Mouse (Mus musculus): ENCODE data around the gene Ptpn12. TPM values are rescaled to one million over a fixed set of nuclear protein-coding genes. Genes with fewer than 3 reads are reported as not detected.

The Ptpn12 gene
- polyA plus RNA-seq, 1 experiment = 48.5 TPM

- Histone ChIP-seq H3K27me3 (ENCODE audit: control insufficient read depth, insufficient read depth, low read length) (no peaks in the 10 kb centered on the region), H3K27ac (ENCODE audit: insufficient read depth, low read length) (no peak overlapping the region), H3K4me3 (replicated peaks; ENCODE audit: insufficient read depth, low read depth, low read length) (no peak overlapping the region), H3K4me1 (ENCODE audit: control insufficient read depth, insufficient read depth, low read length) (peaks cover 4% of the 10 kb centered on the region; the same call in 1 of the 2 replicates)
- TF ChIP-seq POLR2A (IDR thresholded peaks at IDR 0.05; ENCODE audit: borderline replicate concordance, insufficient read depth, low read length) = no peak
- no peak for TF ChIP-seq CTCF (IDR thresholded peaks at IDR 0.05; ENCODE audit: borderline replicate concordance, insufficient read depth, low read depth, low read length)
- 85% methylated on average over 5 of the region's 5 CpGs for WGBS
- no peak for DNase-seq
Observed at GRCm38 (mm10) chr5:21038100-21038499, 17.6 kb downstream of the Ptpn12 start.

GRCm38 (mm10) chr5:21035689-21036480 is 19.8 kb downstream of the Ptpn12 start:
- H3K27ac ChIP-seq (ENCODE audit: insufficient read depth, low read length) = no peak overlapping the region
- no peak overlapping the region for H3K4me3 ChIP-seq (replicated peaks; ENCODE audit: insufficient read depth, low read depth, low read length)
- H3K4me1 ChIP-seq (ENCODE audit: control insufficient read depth, insufficient read depth, low read length) = peaks cover 4% of the 10 kb centered on the region; the same call in 1 of the 2 replicates
- WGBS = 82% methylated on average over 7 of the region's 7 CpGs
- no peak for DNase-seq
- TF ChIP-seq POLR2A (IDR thresholded peaks at IDR 0.05; ENCODE audit: borderline replicate concordance, insufficient read depth, low read length) = no peak
- TF ChIP-seq CTCF (IDR thresholded peaks at IDR 0.05; ENCODE audit: borderline replicate concordance, insufficient read depth, low read depth, low read length) = no peak
- no peaks in the 10 kb centered on the region for H3K27me3 ChIP-seq (ENCODE audit: control insufficient read depth, insufficient read depth, low read length)

GRCm38 (mm10) chr5:21034388-21034966 is 21.2 kb downstream of the Ptpn12 start:
- TF ChIP-seq CTCF (IDR thresholded peaks at IDR 0.05; ENCODE audit: borderline replicate concordance, insufficient read depth, low read depth, low read length) = no peak
- no peak for TF ChIP-seq POLR2A (IDR thresholded peaks at IDR 0.05; ENCODE audit: borderline replicate concordance, insufficient read depth, low read length)
- Histone ChIP-seq H3K27me3 (ENCODE audit: control insufficient read depth, insufficient read depth, low read length) (no peaks in the 10 kb centered on the region), H3K4me1 (ENCODE audit: control insufficient read depth, insufficient read depth, low read length) (peaks cover 4% of the 10 kb centered on the region; the same call in 1 of the 2 replicates), H3K27ac (ENCODE audit: insufficient read depth, low read length) (no peak overlapping the region), H3K4me3 (replicated peaks; ENCODE audit: insufficient read depth, low read depth, low read length) (no peak overlapping the region)
- WGBS = 56% methylated on average over 6 of the region's 6 CpGs
- DNase-seq = no peak

GRCm38 (mm10) chr5:21033382-21034056 is 22.2 kb downstream of the Ptpn12 start:
- no peak for DNase-seq
- H3K27me3 ChIP-seq (ENCODE audit: control insufficient read depth, insufficient read depth, low read length) = no peaks in the 10 kb centered on the region
- no peak overlapping the region for H3K4me3 ChIP-seq (replicated peaks; ENCODE audit: insufficient read depth, low read depth, low read length)
- 0 out of 2 replicates have a peak overlapping the region, but pooled peaks have one; percentile 13 for H3K27ac ChIP-seq (ENCODE audit: insufficient read depth, low read length)
- peaks cover 4% of the 10 kb centered on the region; the same call in 1 of the 2 replicates for H3K4me1 ChIP-seq (ENCODE audit: control insufficient read depth, insufficient read depth, low read length)
- 33% methylated on average over 11 of the region's 11 CpGs for WGBS
- TF ChIP-seq POLR2A (IDR thresholded peaks at IDR 0.05; ENCODE audit: borderline replicate concordance, insufficient read depth, low read length) = no peak
- TF ChIP-seq CTCF (IDR thresholded peaks at IDR 0.05; ENCODE audit: borderline replicate concordance, insufficient read depth, low read depth, low read length) = no peak

- Histone ChIP-seq H3K27me3 (ENCODE audit: control insufficient read depth, insufficient read depth, low read length) (no peaks in the 10 kb centered on the region), H3K4me3 (replicated peaks; ENCODE audit: insufficient read depth, low read depth, low read length) (no peak overlapping the region), H3K27ac (ENCODE audit: insufficient read depth, low read length) (no peak overlapping the region), H3K4me1 (ENCODE audit: control insufficient read depth, insufficient read depth, low read length) (peaks cover 4% of the 10 kb centered on the region; the same call in 1 of the 2 replicates)
- DNase-seq = no peak
- WGBS = 82% methylated on average over 3 of the region's 3 CpGs
- TF ChIP-seq CTCF (IDR thresholded peaks at IDR 0.05; ENCODE audit: borderline replicate concordance, insufficient read depth, low read depth, low read length) (no peak), POLR2A (IDR thresholded peaks at IDR 0.05; ENCODE audit: borderline replicate concordance, insufficient read depth, low read length) (no peak)
Observed at GRCm38 (mm10) chr5:21032626-21033025, 23.1 kb downstream of the Ptpn12 start.

GRCm38 (mm10) chr5:21030226-21030625 is 25.5 kb downstream of the Ptpn12 start:
- TF ChIP-seq CTCF (IDR thresholded peaks at IDR 0.05; ENCODE audit: borderline replicate concordance, insufficient read depth, low read depth, low read length) (no peak), POLR2A (IDR thresholded peaks at IDR 0.05; ENCODE audit: borderline replicate concordance, insufficient read depth, low read length) (no peak)
- no peak for DNase-seq
- no peaks in the 10 kb centered on the region for H3K27me3 ChIP-seq (ENCODE audit: control insufficient read depth, insufficient read depth, low read length)
- H3K4me1 ChIP-seq (ENCODE audit: control insufficient read depth, insufficient read depth, low read length) = peaks cover 4% of the 10 kb centered on the region; the same call in 1 of the 2 replicates
- H3K4me3 ChIP-seq (replicated peaks; ENCODE audit: insufficient read depth, low read depth, low read length) = no peak overlapping the region
- H3K27ac ChIP-seq (ENCODE audit: insufficient read depth, low read length) = no peak overlapping the region

GRCm38 (mm10) chr5:21017075-21017474 is 38.6 kb downstream of the Ptpn12 start:
- no peak overlapping the region for H3K4me3 ChIP-seq (replicated peaks; ENCODE audit: insufficient read depth, low read depth, low read length)
- no peaks in the 10 kb centered on the region for H3K4me1 ChIP-seq (ENCODE audit: control insufficient read depth, insufficient read depth, low read length)
- 48% methylated on average over 5 of the region's 5 CpGs for WGBS
- no peak for TF ChIP-seq POLR2A (IDR thresholded peaks at IDR 0.05; ENCODE audit: borderline replicate concordance, insufficient read depth, low read length)
- TF ChIP-seq CTCF (IDR thresholded peaks at IDR 0.05; ENCODE audit: borderline replicate concordance, insufficient read depth, low read depth, low read length) = no peak
- no peak overlapping the region for H3K27ac ChIP-seq (ENCODE audit: insufficient read depth, low read length)
- no peak for DNase-seq
- no peaks in the 10 kb centered on the region for H3K27me3 ChIP-seq (ENCODE audit: control insufficient read depth, insufficient read depth, low read length)

All from cerebellum, adult 2 months (tissue).